Mouse (Mus musculus) neural tube, embryonic 11.5 days (tissue): ENCODE results near the gene Krt17. TPM values are rescaled to one million over a fixed set of nuclear protein-coding genes. Genes with fewer than 3 reads are reported as not detected.

Experiments used
- ATAC-seq: fragments of 200-750 bp; cut with Nextera tagmentation; 2 replicates; pipeline ENCODE4 v1.8.0; 2017; ENCODE audit warnings: moderate number of reproducible peaks, mild to moderate bottlenecking, moderate TSS enrichment, moderate library complexity; ENCODE audit not compliant: insufficient read depth, low FRiP score, low TSS enrichment
- DNase-seq: peaks from one replicate; pipeline ENCODE4 v3.0.0-alpha.2; 2015; ENCODE audit warnings: low spot score
- H3K27ac ChIP-seq: fragments of 300-500 bp; sonication (generic); 2 replicates; pipeline ENCODE4 v1.5.1; 2014; ENCODE audit warnings: low read depth, mild to moderate bottlenecking, low read length
- H3K27me3 ChIP-seq: fragments of 300-500 bp; sonication (generic); 2 replicates; pipeline ENCODE4 v1.6.1; 2014; ENCODE audit warnings: mild to moderate bottlenecking, low read length, mixed read lengths; ENCODE audit not compliant: control insufficient read depth, insufficient read depth
- H3K36me3 ChIP-seq: fragments of 300-500 bp; sonication (generic); 2 replicates; pipeline ENCODE4 v1.6.1; 2014; ENCODE audit warnings: mild to moderate bottlenecking, low read length, moderate library complexity, mixed read lengths; ENCODE audit not compliant: control insufficient read depth, insufficient read depth
- H3K4me1 ChIP-seq: fragments of 300-500 bp; sonication (generic); 2 replicates; pipeline ENCODE4 v1.6.1; 2014; ENCODE audit warnings: low read length, mixed read lengths; ENCODE audit not compliant: control insufficient read depth, insufficient read depth
- H3K4me2 ChIP-seq: fragments of 300-500 bp; sonication (generic); 2 replicates; pipeline ENCODE4 v1.6.1; 2014; ENCODE audit warnings: low read depth, mild to moderate bottlenecking, moderate library complexity
- H3K4me3 ChIP-seq: fragments of 300-500 bp; sonication (generic); 2 replicates; pipeline ENCODE4 v1.5.1; 2014; ENCODE audit warnings: low read depth, low read length
- H3K9ac ChIP-seq: fragments of 300-500 bp; sonication (generic); 2 replicates; pipeline ENCODE4 v1.6.1; 2014; ENCODE audit warnings: mild to moderate bottlenecking, low read length
- H3K9me3 ChIP-seq: fragments of 300-500 bp; sonication (generic); 2 replicates; pipeline ENCODE4 v1.6.1; 2016; ENCODE audit warnings: low read length; ENCODE audit not compliant: control insufficient read depth
- WGBS: fragments of 180-500 bp; shearing (Covaris S2); extraction: QIAGEN DNeasy Blood & Tissue Kit; methylation state at CpG from one replicate; pipeline ENCODE4 v1.1.7; 2014; 5-methylcytosine and 5-hydroxymethylcytosine counted together
- polyA plus RNA-seq: library from polyadenylated mRNA; unstranded; fragments of >200 nt; fragmentation: Nextera tagmentation; extraction: Ambion mirVana; gene quantifications from 2 replicates; pipeline ENCODE4 v1.2.1, GENCODE M21; 2014

Gene Krt17
- polyA plus RNA-seq, 1 experiment from 2014 or later: 0.88 TPM

- no peaks in the 10 kb centered on the region for H3K9me3 ChIP-seq
- no peaks in the 10 kb centered on the region for H3K4me1 ChIP-seq
- no peak for DNase-seq
- H3K9ac ChIP-seq: no peak overlapping the region
- WGBS: 82% methylated on average over 15 of the region's 15 CpGs
- H3K27me3 ChIP-seq: no peaks in the 10 kb centered on the region
- ATAC-seq: no peak
- H3K4me2 ChIP-seq: no peak overlapping the region
- no peak overlapping the region for H3K27ac ChIP-seq
- no peaks in the 10 kb centered on the region for H3K36me3 ChIP-seq
- H3K4me3 ChIP-seq: no peak overlapping the region
These were observed 17.1 kb upstream of the Krt17 start for GRCm38 (mm10) chr11:100277726-100278480.

GRCm38 (mm10) chr11:100275466-100275865, 14.6 kb upstream of the Krt17 start:
- no peak overlapping the region for H3K4me3 ChIP-seq
- no peaks in the 10 kb centered on the region for H3K27me3 ChIP-seq
- no peak overlapping the region for H3K27ac ChIP-seq
- DNase-seq: no peak
- no peaks in the 10 kb centered on the region for H3K9me3 ChIP-seq
- WGBS: 52% methylated on average over 5 of the region's 5 CpGs
- H3K4me2 ChIP-seq: no peak overlapping the region
- H3K9ac ChIP-seq: no peak overlapping the region
- H3K4me1 ChIP-seq: no peaks in the 10 kb centered on the region
- no peak for ATAC-seq
- no peaks in the 10 kb centered on the region for H3K36me3 ChIP-seq

GRCm38 (mm10) chr11:100274719-100275118, 13.9 kb upstream of the Krt17 start:
- Histone ChIP-seq H3K27ac (no peak overlapping the region), H3K9ac (no peak overlapping the region), H3K36me3 (no peaks in the 10 kb centered on the region), H3K9me3 (no peaks in the 10 kb centered on the region), H3K4me1 (no peaks in the 10 kb centered on the region), H3K27me3 (no peaks in the 10 kb centered on the region), H3K4me2 (no peak overlapping the region), H3K4me3 (no peak overlapping the region)
- 71% methylated on average over 7 of the region's 7 CpGs for WGBS
- DNase-seq (no peak), ATAC-seq (no peak)

- Histone ChIP-seq H3K9me3 (no peaks in the 10 kb centered on the region), H3K4me3 (no peak overlapping the region), H3K36me3 (no peaks in the 10 kb centered on the region), H3K4me1 (no peaks in the 10 kb centered on the region), H3K27me3 (no peaks in the 10 kb centered on the region), H3K4me2 (no peak overlapping the region), H3K9ac (no peak overlapping the region), H3K27ac (no peak overlapping the region)
- 100% methylated on average over 1 of the region's 1 CpGs for WGBS
- no peak for DNase-seq
- ATAC-seq: no peak
These were observed 11.0 kb upstream of the Krt17 start for GRCm38 (mm10) chr11:100271878-100272277.

- Histone ChIP-seq H3K27ac (no peak within 1 kb of the TSS), H3K36me3 (no peaks in the 10 kb centered on the region), H3K9ac (no peak within 1 kb of the TSS), H3K9me3 (no peaks in the 10 kb centered on the region), H3K4me2 (no peak within 1 kb of the TSS), H3K27me3 (no peaks in the 10 kb centered on the region), H3K4me1 (no peaks in the 10 kb centered on the region), H3K4me3 (no peak within 1 kb of the TSS)
- DNase-seq (no peak), ATAC-seq (no peak)
- 86% methylated on average over 7 of the region's 7 CpGs for WGBS
These were observed 9.0 kb upstream of the Krt17 start, which contains the start of gene Krt42 for GRCm38 (mm10) chr11:100269821-100270332. Gene Krt42 (minus strand): TSS chr11:100269871.

- Histone ChIP-seq H3K9ac (no peak overlapping the region), H3K4me1 (no peaks in the 10 kb centered on the region), H3K9me3 (no peaks in the 10 kb centered on the region), H3K27me3 (no peaks in the 10 kb centered on the region), H3K4me2 (no peak overlapping the region), H3K4me3 (no peak overlapping the region), H3K27ac (no peak overlapping the region), H3K36me3 (no peaks in the 10 kb centered on the region)
- 26% methylated on average over 13 of the region's 13 CpGs for WGBS
- DNase-seq (no peak), ATAC-seq (no peak)
These were observed 1.5 kb upstream of the Krt17 start for GRCm38 (mm10) chr11:100262058-100262980.

GRCm38 (mm10) chr11:100261235-100261605, 391 bp upstream of the Krt17 start:
- no peak for ATAC-seq
- Histone ChIP-seq H3K4me2 (no peak overlapping the region), H3K27ac (no peak overlapping the region), H3K9me3 (no peaks in the 10 kb centered on the region), H3K27me3 (no peaks in the 10 kb centered on the region), H3K4me1 (no peaks in the 10 kb centered on the region), H3K4me3 (no peak overlapping the region), H3K36me3 (no peaks in the 10 kb centered on the region), H3K9ac (no peak overlapping the region)
- DNase-seq: no peak
- WGBS: 83% methylated on average over 9 of the region's 9 CpGs

GRCm38 (mm10) chr11:100259079-100259478, 1.8 kb downstream of the Krt17 start:
- no peak overlapping the region for H3K4me2 ChIP-seq
- no peak overlapping the region for H3K4me3 ChIP-seq
- 90% methylated on average over 9 of the region's 9 CpGs for WGBS
- no peak overlapping the region for H3K27ac ChIP-seq
- DNase-seq: no peak
- no peaks in the 10 kb centered on the region for H3K9me3 ChIP-seq
- no peak for ATAC-seq
- no peak overlapping the region for H3K9ac ChIP-seq
- H3K4me1 ChIP-seq: no peaks in the 10 kb centered on the region
- no peaks in the 10 kb centered on the region for H3K27me3 ChIP-seq
- no peaks in the 10 kb centered on the region for H3K36me3 ChIP-seq
